Mouse (Mus musculus) megakaryocyte, embryonic 14.5 days (primary cell): ENCODE results near the gene Erc1.

Source experiments
- FLI1 ChIP-seq: IDR thresholded peaks from 2 replicates; pipeline ENCODE4 v1.6.1; 2012; ENCODE audit warnings: low read length, inconsistent platforms, mixed read lengths
- GATA1 ChIP-seq: IDR thresholded peaks from 3 replicates; pipeline ENCODE4 v1.6.1; 2012; ENCODE audit warnings: mixed read lengths, low read length, inconsistent platforms, borderline replicate concordance

- TF ChIP-seq GATA1 = no peak
- no peak for TF ChIP-seq FLI1
Measured at GRCm38 (mm10) chr6:119758490-119758889, 89.5 kb downstream of the Erc1 start.
